Mouse (Mus musculus): ENCODE results near the gene Cybb. TPM values are rescaled to one million over a fixed set of nuclear protein-coding genes. Genes with fewer than 3 reads are reported as not detected.
"Not testable (repeated sequence)": the region's sequence is repeated elsewhere in the genome, so short reads cannot be mapped to it uniquely, and the experiment has no call there.

Cybb gene
- polyA plus RNA-seq (2011; ENCODE audit: insufficient read depth, insufficient read length, low read depth, missing spikeins): not detected in 2 replicates

GRCm38 (mm10) chrX:9487671-9488070 lies at the start of gene Cybb:
Gene Cybb, minus strand, starts transcription at chrX:9487771.
- Histone ChIP-seq H3K4me1 (ENCODE audit: control insufficient read depth, insufficient read depth, low read length) (no peaks in the 10 kb centered on the region), H3K4me3 (ENCODE audit: low read depth, low read length) (no peak within 1 kb of the TSS), H3K27ac (ENCODE audit: insufficient read depth, low read length) (no peak within 1 kb of the TSS), H3K27me3 (ENCODE audit: control insufficient read depth, insufficient read depth, low read length, poor library complexity, severe bottlenecking) (no peaks in the 10 kb centered on the region), H3K9ac (ENCODE audit: low read depth, poor library complexity, severe bottlenecking) (no peak within 1 kb of the TSS), H3K9me3 (replicated peaks; ENCODE audit: control insufficient read depth, insufficient read depth, low read length, poor library complexity, severe bottlenecking) (no peaks in the 10 kb centered on the region), H3K36me3 (ENCODE audit: control insufficient read depth, insufficient read depth, low read length, poor library complexity, severe bottlenecking) (no peaks in the 10 kb centered on the region)
- TF ChIP-seq CTCF (IDR thresholded peaks at IDR 0.05; ENCODE audit: low read depth, low read length) (no peak), POLR2A (IDR thresholded peaks at IDR 0.05; ENCODE audit: insufficient read depth, low read length) (no peak), EP300 (IDR thresholded peaks at IDR 0.05; ENCODE audit: insufficient read depth, low read depth, low read length) (no peak)

- TF ChIP-seq EP300 (IDR thresholded peaks at IDR 0.05; ENCODE audit: insufficient read depth, low read depth, low read length): no peak
- no peak for TF ChIP-seq CTCF (IDR thresholded peaks at IDR 0.05; ENCODE audit: low read depth, low read length)
- no peaks in the 10 kb centered on the region for H3K36me3 ChIP-seq (ENCODE audit: control insufficient read depth, insufficient read depth, low read length, poor library complexity, severe bottlenecking)
- H3K4me1 ChIP-seq (ENCODE audit: control insufficient read depth, insufficient read depth, low read length): no peaks in the 10 kb centered on the region
- no peak overlapping the region for H3K27ac ChIP-seq (ENCODE audit: insufficient read depth, low read length)
- H3K9me3 ChIP-seq (replicated peaks; ENCODE audit: control insufficient read depth, insufficient read depth, low read length, poor library complexity, severe bottlenecking): no peaks in the 10 kb centered on the region
- H3K27me3 ChIP-seq (ENCODE audit: control insufficient read depth, insufficient read depth, low read length, poor library complexity, severe bottlenecking): no peaks in the 10 kb centered on the region
- no peak overlapping the region for H3K4me3 ChIP-seq (ENCODE audit: low read depth, low read length)
- H3K9ac ChIP-seq (ENCODE audit: low read depth, poor library complexity, severe bottlenecking): no peak overlapping the region
These were observed 49.3 kb upstream of the Cybb start for GRCm38 (mm10) chrX:9536881-9537280.

GRCm38 (mm10) chrX:9519969-9520368 lies 32.4 kb upstream of the Cybb start:
- not testable (repeated sequence) for H3K4me3 ChIP-seq (ENCODE audit: low read depth, low read length); H3K36me3 ChIP-seq (ENCODE audit: control insufficient read depth, insufficient read depth, low read length, poor library complexity, severe bottlenecking); H3K4me1 ChIP-seq (ENCODE audit: control insufficient read depth, insufficient read depth, low read length); H3K9ac ChIP-seq (ENCODE audit: low read depth, poor library complexity, severe bottlenecking); H3K27me3 ChIP-seq (ENCODE audit: control insufficient read depth, insufficient read depth, low read length, poor library complexity, severe bottlenecking); H3K27ac ChIP-seq (ENCODE audit: insufficient read depth, low read length); H3K9me3 ChIP-seq (replicated peaks; ENCODE audit: control insufficient read depth, insufficient read depth, low read length, poor library complexity, severe bottlenecking)
- TF ChIP-seq CTCF (IDR thresholded peaks at IDR 0.05; ENCODE audit: low read depth, low read length): peak; percentile 8

- not testable (repeated sequence) for H3K9ac ChIP-seq (ENCODE audit: low read depth, poor library complexity, severe bottlenecking); H3K36me3 ChIP-seq (ENCODE audit: control insufficient read depth, insufficient read depth, low read length, poor library complexity, severe bottlenecking); H3K4me3 ChIP-seq (ENCODE audit: low read depth, low read length); H3K9me3 ChIP-seq (replicated peaks; ENCODE audit: control insufficient read depth, insufficient read depth, low read length, poor library complexity, severe bottlenecking); H3K4me1 ChIP-seq (ENCODE audit: control insufficient read depth, insufficient read depth, low read length); H3K27ac ChIP-seq (ENCODE audit: insufficient read depth, low read length); H3K27me3 ChIP-seq (ENCODE audit: control insufficient read depth, insufficient read depth, low read length, poor library complexity, severe bottlenecking)
These were observed 30.0 kb upstream of the Cybb start for GRCm38 (mm10) chrX:9517531-9517930.

- peak; percentile 36; the same call in 1 of the 2 replicates for TF ChIP-seq EP300 (IDR thresholded peaks at IDR 0.05; ENCODE audit: insufficient read depth, low read depth, low read length)
- H3K36me3 ChIP-seq (ENCODE audit: control insufficient read depth, insufficient read depth, low read length, poor library complexity, severe bottlenecking); H3K9ac ChIP-seq (ENCODE audit: low read depth, poor library complexity, severe bottlenecking); H3K9me3 ChIP-seq (replicated peaks; ENCODE audit: control insufficient read depth, insufficient read depth, low read length, poor library complexity, severe bottlenecking); H3K4me1 ChIP-seq (ENCODE audit: control insufficient read depth, insufficient read depth, low read length); H3K4me3 ChIP-seq (ENCODE audit: low read depth, low read length); H3K27me3 ChIP-seq (ENCODE audit: control insufficient read depth, insufficient read depth, low read length, poor library complexity, severe bottlenecking): not testable (repeated sequence)
- H3K27ac ChIP-seq (ENCODE audit: insufficient read depth, low read length): peak overlapping the region; percentile 83
These were observed 12.5 kb downstream of the Cybb start for GRCm38 (mm10) chrX:9475036-9475435.

- no peaks in the 10 kb centered on the region for H3K4me1 ChIP-seq (ENCODE audit: control insufficient read depth, insufficient read depth, low read length)
- H3K27ac ChIP-seq (ENCODE audit: insufficient read depth, low read length): peak overlapping the region; percentile 83
- TF ChIP-seq CTCF (IDR thresholded peaks at IDR 0.05; ENCODE audit: low read depth, low read length) (no peak), POLR2A (IDR thresholded peaks at IDR 0.05; ENCODE audit: insufficient read depth, low read length) (no peak), EP300 (IDR thresholded peaks at IDR 0.05; ENCODE audit: insufficient read depth, low read depth, low read length) (no peak)
- H3K9ac ChIP-seq (ENCODE audit: low read depth, poor library complexity, severe bottlenecking): no peak overlapping the region
- no peak overlapping the region for H3K4me3 ChIP-seq (ENCODE audit: low read depth, low read length)
- H3K9me3 ChIP-seq (replicated peaks; ENCODE audit: control insufficient read depth, insufficient read depth, low read length, poor library complexity, severe bottlenecking): 0 out of 2 replicates have a peak, but pooled peaks cover 6% of the 10 kb centered on the region
- H3K36me3 ChIP-seq (ENCODE audit: control insufficient read depth, insufficient read depth, low read length, poor library complexity, severe bottlenecking): no peaks in the 10 kb centered on the region
- no peaks in the 10 kb centered on the region for H3K27me3 ChIP-seq (ENCODE audit: control insufficient read depth, insufficient read depth, low read length, poor library complexity, severe bottlenecking)
These were observed 13.1 kb downstream of the Cybb start for GRCm38 (mm10) chrX:9474440-9474839.

GRCm38 (mm10) chrX:9473768-9474167 lies 13.8 kb downstream of the Cybb start:
- TF ChIP-seq POLR2A (IDR thresholded peaks at IDR 0.05; ENCODE audit: insufficient read depth, low read length): no peak
- no peak for TF ChIP-seq CTCF (IDR thresholded peaks at IDR 0.05; ENCODE audit: low read depth, low read length)
- no peak for TF ChIP-seq EP300 (IDR thresholded peaks at IDR 0.05; ENCODE audit: insufficient read depth, low read depth, low read length)
- H3K9ac ChIP-seq (ENCODE audit: low read depth, poor library complexity, severe bottlenecking): no peak overlapping the region

More at GRCm38 (mm10) chrX:9473768-9474167, 13.8 kb downstream of the Cybb start:
- no peak overlapping the region for H3K4me3 ChIP-seq (ENCODE audit: low read depth, low read length)
- no peaks in the 10 kb centered on the region for H3K4me1 ChIP-seq (ENCODE audit: control insufficient read depth, insufficient read depth, low read length)
- H3K9me3 ChIP-seq (replicated peaks; ENCODE audit: control insufficient read depth, insufficient read depth, low read length, poor library complexity, severe bottlenecking): 0 out of 2 replicates have a peak, but pooled peaks cover 6% of the 10 kb centered on the region
- no peaks in the 10 kb centered on the region for H3K27me3 ChIP-seq (ENCODE audit: control insufficient read depth, insufficient read depth, low read length, poor library complexity, severe bottlenecking)
- H3K27ac ChIP-seq (ENCODE audit: insufficient read depth, low read length): no peak overlapping the region
- no peaks in the 10 kb centered on the region for H3K36me3 ChIP-seq (ENCODE audit: control insufficient read depth, insufficient read depth, low read length, poor library complexity, severe bottlenecking)

All from ES-Bruce4 (cell line).